Mouse (Mus musculus) limb, embryonic 12.5 days (tissue): ENCODE data around the gene Nub1. TPM values are rescaled to one million over a fixed set of nuclear protein-coding genes. Genes with fewer than 3 reads are reported as not detected.
"Not testable (repeated sequence)": the region's sequence is repeated elsewhere in the genome, so short reads cannot be mapped to it uniquely, and the experiment has no call there.

Experiments used
- ATAC-seq: fragments of 200-750 bp; cut with Nextera tagmentation; 2 replicates; pipeline ENCODE4 v1.8.0; 2017; ENCODE audit warnings: low read depth, moderate TSS enrichment; ENCODE audit not compliant: insufficient number of reproducible peaks, insufficient read depth, low FRiP score, low TSS enrichment
- H3K27ac ChIP-seq: fragments of 300-500 bp; sonication (generic); 2 replicates; pipeline ENCODE4 v1.5.1; 2016; ENCODE audit warnings: mild to moderate bottlenecking, moderate library complexity
- H3K27me3 ChIP-seq: fragments of 300-500 bp; sonication (generic); 2 replicates; pipeline ENCODE4 v1.6.1; 2016; ENCODE audit warnings: mild to moderate bottlenecking, moderate library complexity
- H3K36me3 ChIP-seq: fragments of 300-500 bp; sonication (generic); 2 replicates; pipeline ENCODE4 v1.6.1; 2016; ENCODE audit warnings: mild to moderate bottlenecking, moderate library complexity
- H3K4me1 ChIP-seq: fragments of 300-500 bp; sonication (generic); replicated peaks from 2 replicates; pipeline ENCODE4 v1.6.1; 2016
- H3K4me2 ChIP-seq: fragments of 300-500 bp; sonication (generic); 2 replicates; pipeline ENCODE4 v1.6.1; 2016; ENCODE audit warnings: mild to moderate bottlenecking, moderate library complexity
- H3K4me3 ChIP-seq: fragments of 300-500 bp; sonication (generic); replicated peaks from 2 replicates; pipeline ENCODE4 v1.5.1; 2016; ENCODE audit warnings: mild to moderate bottlenecking
- H3K9ac ChIP-seq: fragments of 300-500 bp; sonication (generic); replicated peaks from 2 replicates; pipeline ENCODE4 v1.6.1; 2016; ENCODE audit warnings: mild to moderate bottlenecking, moderate library complexity
- H3K9me3 ChIP-seq: fragments of 300-500 bp; sonication (generic); 2 replicates; pipeline ENCODE4 v1.6.1; 2016; ENCODE audit warnings: mild to moderate bottlenecking, moderate library complexity
- WGBS: fragments of 180-500 bp; shearing (Covaris S2); methylation state at CpG from one replicate; pipeline ENCODE4 v1.1.7; 2016; 5-methylcytosine and 5-hydroxymethylcytosine counted together
- polyA plus RNA-seq: library from polyadenylated mRNA; unstranded; fragments of >200 nt; fragmentation: Nextera tagmentation; extraction: Ambion mirVana; gene quantifications from 2 replicates; pipeline ENCODE4 v1.2.1, GENCODE M21; 2016

The Nub1 gene
- polyA plus RNA-seq, 1 experiment from 2014 or later, result 28.3 TPM

GRCm38 (mm10) chr5:24657113-24657512 is 28.2 kb upstream of the Nub1 start:
- Histone ChIP-seq H3K9me3 (no peaks in the 10 kb centered on the region), H3K36me3 (no peaks in the 10 kb centered on the region), H3K9ac (no peak overlapping the region), H3K27me3 (peaks cover 4% of the 10 kb centered on the region; the same call in 1 of the 2 replicates), H3K4me1 (no peaks in the 10 kb centered on the region), H3K4me3 (no peak overlapping the region), H3K27ac (no peak overlapping the region), H3K4me2 (no peak overlapping the region)
- ATAC-seq, result no peak
- 79% methylated on average over 2 of the region's 2 CpGs for WGBS

GRCm38 (mm10) chr5:24659708-24660423 is 25.5 kb upstream of the Nub1 start:
- Histone ChIP-seq H3K4me1 (no peaks in the 10 kb centered on the region), H3K27me3 (no peaks in the 10 kb centered on the region), H3K4me2 (no peak overlapping the region), H3K36me3 (no peaks in the 10 kb centered on the region), H3K27ac (no peak overlapping the region), H3K4me3 (no peak overlapping the region), H3K9me3 (0 out of 2 replicates have a peak, but pooled peaks cover 1% of the 10 kb centered on the region), H3K9ac (no peak overlapping the region)
- no peak for ATAC-seq
- WGBS, result 88% methylated on average over 2 of the region's 4 CpGs

DNA sequence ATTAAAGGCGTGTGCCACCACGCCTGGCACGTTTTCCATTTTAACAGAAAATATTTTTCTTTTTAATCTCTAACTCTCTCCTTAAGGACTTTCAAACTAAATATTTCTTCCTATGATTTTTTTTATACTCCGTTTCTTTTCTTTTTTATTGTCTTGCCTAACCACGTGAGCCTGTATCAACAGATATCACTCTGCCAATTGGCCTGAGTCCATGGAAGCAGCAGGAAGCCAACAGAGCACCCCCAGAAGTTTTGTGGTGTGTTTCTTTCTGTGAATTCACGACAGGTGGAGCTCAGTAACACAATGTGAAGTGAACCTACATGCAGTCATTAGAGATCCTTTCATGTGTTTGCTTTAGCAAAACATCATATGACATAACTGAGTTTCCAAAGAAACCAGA is 23.9 kb upstream of the Nub1 start:
- WGBS, result 86% methylated on average over 6 of the region's 6 CpGs
- no peaks in the 10 kb centered on the region for H3K4me1 ChIP-seq

DNA sequence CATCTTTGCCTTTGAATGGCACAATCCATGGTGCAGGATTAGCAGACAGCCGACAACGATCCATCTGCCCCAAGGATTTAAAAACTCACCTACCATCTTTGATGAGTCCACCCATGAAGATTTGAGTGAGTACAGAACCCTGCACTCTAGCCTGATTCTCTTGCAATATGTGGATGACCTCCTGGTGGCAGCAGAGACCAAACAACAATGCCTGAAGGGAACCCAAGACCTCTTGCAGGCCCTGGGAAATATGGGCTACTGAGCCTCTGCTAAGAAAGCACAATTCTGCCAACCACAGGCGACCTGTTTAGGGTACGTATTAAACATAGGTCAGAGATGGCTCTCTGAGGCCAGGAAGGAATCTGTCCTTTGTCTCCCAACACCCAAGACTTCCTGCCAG is 11.1 kb upstream of the Nub1 start:
- WGBS, result 30% methylated on average over 4 of the region's 4 CpGs
- ATAC-seq, result no peak; the same call in 1 of the 2 replicates
- H3K27ac ChIP-seq, result no peak overlapping the region
- no peak overlapping the region for H3K4me3 ChIP-seq
- H3K9ac ChIP-seq, result no peak overlapping the region
- no peaks in the 10 kb centered on the region for H3K9me3 ChIP-seq
- no peak overlapping the region for H3K4me2 ChIP-seq
- no peaks in the 10 kb centered on the region for H3K36me3 ChIP-seq
- H3K4me1 ChIP-seq, result no peaks in the 10 kb centered on the region
- peaks cover 4% of the 10 kb centered on the region; the same call in 1 of the 2 replicates for H3K27me3 ChIP-seq

More for the DNA sequence above, 23.9 kb upstream of the Nub1 start:
- H3K9me3 ChIP-seq, result peaks cover 6% of the 10 kb centered on the region; the same call in 1 of the 2 replicates
- no peaks in the 10 kb centered on the region for H3K36me3 ChIP-seq
- no peak overlapping the region for H3K4me3 ChIP-seq
- no peaks in the 10 kb centered on the region for H3K27me3 ChIP-seq
- no peak for ATAC-seq
- no peak overlapping the region for H3K4me2 ChIP-seq
- no peak overlapping the region for H3K9ac ChIP-seq
- H3K27ac ChIP-seq, result no peak overlapping the region

DNA sequence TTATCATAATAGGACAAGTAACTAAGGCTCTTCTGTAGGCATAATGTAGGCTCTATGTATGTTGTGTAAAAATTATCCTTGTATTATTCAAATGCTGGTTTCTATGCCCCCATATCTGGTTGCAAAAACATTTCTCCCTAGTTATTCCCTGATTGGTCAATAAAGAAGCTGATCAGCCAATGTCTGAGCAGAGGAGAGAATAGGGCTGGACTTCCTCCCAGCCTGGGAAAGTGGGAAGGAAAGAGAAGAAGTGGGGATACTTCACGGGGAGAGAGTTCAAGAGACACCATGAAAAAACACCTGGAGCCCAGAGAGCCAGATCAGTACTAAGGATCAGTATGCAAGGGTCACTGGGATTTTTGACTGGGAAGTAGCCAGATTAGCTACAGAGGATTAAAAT is 3.9 kb upstream of the Nub1 start:
- Histone ChIP-seq H3K4me2 (no peak overlapping the region), H3K9ac (no peak overlapping the region), H3K27ac (no peak overlapping the region), H3K36me3 (no peaks in the 10 kb centered on the region), H3K27me3 (no peaks in the 10 kb centered on the region), H3K4me1 (peaks cover 2% of the 10 kb centered on the region), H3K9me3 (no peaks in the 10 kb centered on the region), H3K4me3 (no peak overlapping the region)
- ATAC-seq, result no peak
- WGBS, result 39% methylated on average over 1 of the region's 1 CpGs

DNA sequence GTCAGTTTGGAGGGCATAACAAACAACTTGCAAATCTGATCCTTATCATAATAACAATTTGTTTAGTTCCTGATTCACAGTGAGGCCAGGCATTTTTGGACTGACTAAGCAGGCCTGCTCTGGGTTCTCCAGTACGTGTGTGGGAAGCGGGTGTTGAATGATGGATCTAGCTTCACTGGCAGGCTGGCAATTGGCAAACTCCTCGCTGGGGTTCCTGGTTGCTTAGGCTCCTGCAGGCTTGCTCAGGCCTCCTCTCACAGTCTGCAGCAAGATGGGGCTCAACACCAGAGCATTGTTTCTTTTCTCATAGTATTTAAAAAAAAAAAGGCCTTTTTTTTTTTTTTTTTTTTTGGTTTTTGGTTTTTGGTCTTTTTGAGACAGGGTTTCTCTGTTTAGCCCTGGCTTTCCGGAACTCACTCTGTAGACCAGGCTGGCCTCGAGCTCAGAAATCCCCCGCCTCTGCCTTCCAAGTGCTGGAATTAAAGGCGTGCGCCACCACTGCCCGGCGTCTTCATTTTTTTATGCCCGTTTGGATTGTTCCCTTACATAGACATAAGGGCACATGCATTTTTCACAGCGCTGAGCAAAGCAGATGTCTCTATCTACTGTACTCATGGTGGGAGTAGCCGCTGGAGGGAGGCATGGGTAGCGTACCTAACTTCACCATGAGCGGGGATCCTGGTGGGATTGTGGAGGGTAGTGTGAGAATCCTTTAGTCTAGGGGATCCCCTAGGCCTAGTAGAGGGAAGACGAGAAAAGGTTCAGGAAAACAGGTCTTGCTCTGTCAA is 560 bp upstream of the Nub1 start:
- Histone ChIP-seq H3K27me3 (no peaks in the 10 kb centered on the region), H3K4me1 (peaks cover 8% of the 10 kb centered on the region), H3K4me3 (peak overlapping the region; percentile 81), H3K27ac (peak overlapping the region; percentile 97), H3K9me3 (no peaks in the 10 kb centered on the region), H3K4me2 (peak overlapping the region; percentile 67), H3K9ac (peak overlapping the region; percentile 51), H3K36me3 (peaks cover 12% of the 10 kb centered on the region)
- 25% methylated on average over 16 of the region's 16 CpGs for WGBS
- peak; percentile 43 for ATAC-seq

DNA sequence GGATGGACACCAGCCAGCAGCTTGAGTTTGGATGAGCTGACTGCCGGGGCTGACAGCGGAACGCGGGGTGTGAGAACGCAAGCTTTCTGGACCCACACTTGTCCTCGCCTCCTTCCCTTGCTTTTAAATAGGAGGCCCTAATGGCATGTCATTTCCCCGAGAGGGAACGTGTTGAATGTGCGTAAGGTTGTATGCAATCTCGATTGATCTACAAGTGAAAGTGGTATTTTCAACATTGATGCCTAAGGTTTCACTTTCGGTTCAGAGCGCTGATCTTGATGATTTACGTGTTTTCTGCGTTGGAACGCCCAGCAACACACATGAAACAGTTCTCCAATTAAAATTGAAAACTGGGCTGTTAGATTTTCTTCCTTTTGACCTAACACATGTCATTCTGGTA is 844 bp downstream of the Nub1 start:
- H3K36me3 ChIP-seq, result peaks cover 26% of the 10 kb centered on the region
- peaks cover 8% of the 10 kb centered on the region for H3K4me1 ChIP-seq
- H3K27ac ChIP-seq, result peak overlapping the region; percentile 80
- 1% methylated on average over 15 of the region's 15 CpGs for WGBS
- H3K9ac ChIP-seq, result peak overlapping the region; percentile 73
- H3K4me2 ChIP-seq, result peak overlapping the region; percentile 67
- no peak for ATAC-seq
- peak overlapping the region; percentile 81 for H3K4me3 ChIP-seq
- no peaks in the 10 kb centered on the region for H3K9me3 ChIP-seq
- no peaks in the 10 kb centered on the region for H3K27me3 ChIP-seq

GRCm38 (mm10) chr5:24686671-24687420 is 1.5 kb downstream of the Nub1 start:
- H3K9me3 ChIP-seq, H3K27me3 ChIP-seq, H3K9ac ChIP-seq, H3K4me1 ChIP-seq, ATAC-seq, H3K27ac ChIP-seq: not testable (repeated sequence)
- H3K4me3 ChIP-seq, result peak overlapping the region; percentile 81
- peak overlapping the region; percentile 67 for H3K4me2 ChIP-seq
- 79% methylated on average over 16 of the region's 16 CpGs for WGBS
- H3K36me3 ChIP-seq, result peaks cover 32% of the 10 kb centered on the region

DNA sequence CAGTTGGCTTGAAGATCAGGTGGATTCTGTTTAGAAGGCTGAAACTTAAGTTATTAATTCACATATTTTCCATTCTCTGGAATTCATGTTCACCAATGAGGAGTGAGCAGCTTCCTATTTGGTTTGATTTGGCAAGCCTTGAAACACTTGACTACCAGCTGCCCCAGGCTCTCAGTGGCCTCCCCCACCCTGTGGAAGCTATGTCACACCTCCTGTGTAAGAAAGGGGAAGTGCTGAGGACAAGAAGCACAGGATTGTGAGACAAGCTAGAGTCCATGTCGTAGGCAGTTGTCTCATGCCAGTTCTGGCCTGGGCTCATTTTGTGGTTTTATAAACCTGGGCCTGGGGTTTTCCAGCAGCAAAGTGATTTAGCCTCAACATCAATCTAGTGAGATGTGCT is 2.4 kb downstream of the Nub1 start:
- no peak overlapping the region for H3K27ac ChIP-seq
- peaks cover 40% of the 10 kb centered on the region for H3K36me3 ChIP-seq
- no peak overlapping the region for H3K9ac ChIP-seq
- ATAC-seq, result no peak
- H3K4me3 ChIP-seq, result no peak overlapping the region
- no peaks in the 10 kb centered on the region for H3K27me3 ChIP-seq
- WGBS, result 65% methylated on average over 1 of the region's 1 CpGs
- no peaks in the 10 kb centered on the region for H3K9me3 ChIP-seq
- H3K4me2 ChIP-seq, result no peak overlapping the region
- H3K4me1 ChIP-seq, result peaks cover 8% of the 10 kb centered on the region

DNA sequence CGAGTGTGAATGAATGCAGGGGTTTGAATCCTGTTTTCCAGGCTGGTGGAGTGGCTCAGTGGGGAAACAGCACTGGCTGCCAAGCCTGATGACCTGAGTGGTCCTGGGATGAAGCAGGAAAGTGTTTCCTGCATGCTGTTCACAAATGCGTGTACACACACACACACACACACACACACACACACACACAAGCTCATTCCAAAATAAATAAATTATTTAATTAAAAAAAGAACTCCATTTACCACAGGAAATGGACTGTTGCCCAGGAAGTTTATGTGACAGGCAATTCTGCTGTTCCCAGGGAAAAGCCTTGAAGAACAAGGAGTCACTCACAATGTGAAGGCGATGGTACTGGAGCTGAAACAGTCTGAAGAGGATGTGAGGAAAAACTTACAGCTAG is 11.4 kb downstream of the Nub1 start:
- Histone ChIP-seq H3K4me1 (no peaks in the 10 kb centered on the region), H3K9ac (no peak overlapping the region), H3K4me3 (no peak overlapping the region), H3K4me2 (no peak overlapping the region), H3K27ac (no peak overlapping the region), H3K36me3 (peaks cover 98% of the 10 kb centered on the region), H3K27me3 (no peaks in the 10 kb centered on the region), H3K9me3 (no peaks in the 10 kb centered on the region)
- no peak for ATAC-seq
- WGBS, result 74% methylated on average over 3 of the region's 3 CpGs

GRCm38 (mm10) chr5:24701271-24701670 is 15.9 kb downstream of the Nub1 start:
- no peak overlapping the region for H3K4me2 ChIP-seq
- no peak overlapping the region for H3K4me3 ChIP-seq
- no peaks in the 10 kb centered on the region for H3K27me3 ChIP-seq
- peaks cover 99% of the 10 kb centered on the region for H3K36me3 ChIP-seq
- no peak for ATAC-seq
- H3K9me3 ChIP-seq, result no peaks in the 10 kb centered on the region
- H3K4me1 ChIP-seq, result no peaks in the 10 kb centered on the region
- 90% methylated on average over 3 of the region's 3 CpGs for WGBS
- H3K27ac ChIP-seq, result no peak overlapping the region
- no peak overlapping the region for H3K9ac ChIP-seq
